In genomic region chr6:34044846-34045540, GRCm38 (mm10) we compare ENCODE assay signal across 18 mouse cellular contexts. TPM values are rescaled to one million over a fixed set of nuclear protein-coding genes. Genes with fewer than 3 reads are reported as not detected.
DNase-seq lines count a peak whose midpoint lies in the region; ATAC-seq and TF ChIP-seq lines count a peak whose summit lies in the region.
"Had no signal": no experiment of that assay in that cellular context is flagged by ENCODE, and none has a peak within 500 bp of the region (broad histone marks: within the 10 kb centered on the region; RNA-seq: fewer than 3 reads in every experiment).

No protein-coding gene starts in this region.

- peak; percentile 82 for DNase-seq in heart, adult 11 months
- DNase-seq in heart, adult 8-10 months (ENCODE audit: low spot score) = no peak
- no peak for DNase-seq in heart, adult 2 months
- peak; percentile 70 for DNase-seq in brain, embryonic 14.5 days (ENCODE audit: low read depth)
- DNase-seq in midbrain, embryonic 10.5 days (ENCODE audit: low spot score) = no peak
- DNase-seq: adrenal gland, adult 8-10 months; cerebellum, adult 18-20 months; gastrocnemius, postnatal 14 days; liver, embryonic 13.5 days; thymus, postnatal 25 days had no signal

- no peak for ATAC-seq in heart, embryonic 15.5 days (replicated peaks; ENCODE audit: insufficient number of reproducible peaks, insufficient read depth, low FRiP score, low read depth)
- peak; percentile 26 for ATAC-seq in forebrain, embryonic 16.5 days
- ATAC-seq: activated CD4-positive, CD25-positive, alpha-beta regulatory T cell, adult 4 months; hindbrain, postnatal 0 days had no signal

- H3K4me3 ChIP-seq in heart, embryonic 15.5 days = no peak overlapping the region
- H3K4me3 ChIP-seq in heart, adult 2 months = no peak overlapping the region
- H3K4me3 ChIP-seq in forebrain, embryonic 16.5 days (replicated peaks; ENCODE audit: low read length) = no peak overlapping the region
- H3K4me3 ChIP-seq in midbrain, embryonic 10.5 days = no peak overlapping the region
- H3K4me3 ChIP-seq: embryonic facial prominence, embryonic 15.5 days; liver, embryonic 13.5 days; midbrain, embryonic 12.5 days; stomach, embryonic 15.5 days had no signal

- no peaks in the 10 kb centered on the region for H3K9me3 ChIP-seq in heart, embryonic 15.5 days (replicated peaks)
- no peaks in the 10 kb centered on the region for H3K9me3 ChIP-seq in forebrain, embryonic 16.5 days (ENCODE audit: control insufficient read depth, low read length)
- H3K9me3 ChIP-seq in midbrain, embryonic 10.5 days (replicated peaks) = no peaks in the 10 kb centered on the region
- H3K9me3 ChIP-seq: embryonic facial prominence, embryonic 15.5 days; liver, embryonic 13.5 days; midbrain, embryonic 12.5 days; stomach, embryonic 15.5 days had no signal

- no peak overlapping the region for H3K9ac ChIP-seq in heart, embryonic 15.5 days
- no peak overlapping the region for H3K9ac ChIP-seq in heart, adult 2 months (ENCODE audit: low read depth, low read length)
- no peak overlapping the region for H3K9ac ChIP-seq in forebrain, embryonic 16.5 days (replicated peaks; ENCODE audit: low read depth, low read length)
- H3K9ac ChIP-seq: embryonic facial prominence, embryonic 15.5 days; liver, embryonic 13.5 days; midbrain, embryonic 12.5 days; stomach, embryonic 15.5 days had no signal

- peaks cover 18% of the 10 kb centered on the region for H3K4me1 ChIP-seq in heart, embryonic 15.5 days (replicated peaks)
- H3K4me1 ChIP-seq in heart, adult 2 months (ENCODE audit: control insufficient read depth, insufficient read depth, low read length) = no peaks in the 10 kb centered on the region; the same call in 1 of the 2 replicates
- peaks cover 29% of the 10 kb centered on the region for H3K4me1 ChIP-seq in forebrain, embryonic 16.5 days (replicated peaks; ENCODE audit: control insufficient read depth, insufficient read depth, low read length)
- H3K4me1 ChIP-seq in midbrain, embryonic 10.5 days = peaks cover 21% of the 10 kb centered on the region
- H3K4me1 ChIP-seq: embryonic facial prominence, embryonic 15.5 days; liver, embryonic 13.5 days had no signal

- 73% methylated on average over 9 of the region's 9 CpGs for WGBS in heart, embryonic 15.5 days
- WGBS in heart, adult 2 months = 82% methylated on average over 9 of the region's 9 CpGs
- 56% methylated on average over 9 of the region's 9 CpGs for WGBS in forebrain, embryonic 16.5 days
- WGBS in midbrain, embryonic 10.5 days = 89% methylated on average over 9 of the region's 9 CpGs

- no peak overlapping the region for H3K4me2 ChIP-seq in heart, embryonic 15.5 days
- no peak overlapping the region for H3K4me2 ChIP-seq in forebrain, embryonic 16.5 days (ENCODE audit: low read length)
- H3K4me2 ChIP-seq: embryonic facial prominence, embryonic 15.5 days; liver, embryonic 13.5 days; midbrain, embryonic 12.5 days; stomach, embryonic 15.5 days had no signal

- intact Hi-C loops in heart, adult 2 months (cut with DNase I) = no loop called here

- H3K36me3 ChIP-seq in heart, embryonic 15.5 days = no peaks in the 10 kb centered on the region
- no peaks in the 10 kb centered on the region for H3K36me3 ChIP-seq in heart, adult 2 months (ENCODE audit: control insufficient read depth, insufficient read depth, low read length)
- no peaks in the 10 kb centered on the region for H3K36me3 ChIP-seq in forebrain, embryonic 16.5 days (ENCODE audit: control insufficient read depth, insufficient read depth)
- H3K36me3 ChIP-seq in midbrain, embryonic 10.5 days = no peaks in the 10 kb centered on the region
- H3K36me3 ChIP-seq: embryonic facial prominence, embryonic 15.5 days; liver, embryonic 13.5 days; midbrain, embryonic 12.5 days; stomach, embryonic 15.5 days had no signal

- no peak for TF ChIP-seq EP300 in heart, adult 2 months (IDR thresholded peaks at IDR 0.05; ENCODE audit: insufficient read depth, low read depth, low read length)

- no peaks in the 10 kb centered on the region for H3K79me2 ChIP-seq in heart, adult 2 months (replicated peaks; ENCODE audit: control insufficient read depth, insufficient read depth, low read length)

- H3K27me3 ChIP-seq in heart, embryonic 15.5 days = no peaks in the 10 kb centered on the region
- H3K27me3 ChIP-seq in heart, adult 2 months (ENCODE audit: control insufficient read depth, insufficient read depth, low read length) = no peaks in the 10 kb centered on the region
- H3K27me3 ChIP-seq in forebrain, embryonic 16.5 days (replicated peaks; ENCODE audit: control insufficient read depth, insufficient read depth, low read length) = no peaks in the 10 kb centered on the region
- H3K27me3 ChIP-seq in midbrain, embryonic 10.5 days (ENCODE audit: low read depth, poor library complexity, severe bottlenecking) = no peaks in the 10 kb centered on the region
- H3K27me3 ChIP-seq: embryonic facial prominence, embryonic 15.5 days; liver, embryonic 13.5 days; midbrain, embryonic 12.5 days; stomach, embryonic 15.5 days had no signal

- no peak for TF ChIP-seq CTCF in heart, adult 2 months (IDR thresholded peaks at IDR 0.05)
- TF ChIP-seq CTCF in brain, embryonic 14.5 days (IDR thresholded peaks at IDR 0.05; ENCODE audit: borderline replicate concordance, extremely low read depth, insufficient read depth, insufficient read length) = no peak

- peak overlapping the region; percentile 55 for H3K27ac ChIP-seq in heart, embryonic 15.5 days
- no peak overlapping the region for H3K27ac ChIP-seq in heart, adult 2 months
- H3K27ac ChIP-seq in forebrain, embryonic 16.5 days (ENCODE audit: low read length) = no peak overlapping the region; the same call in 1 of the 2 replicates
- H3K27ac ChIP-seq in midbrain, embryonic 10.5 days (replicated peaks) = no peak overlapping the region; the same call in 1 of the 2 replicates
- H3K27ac ChIP-seq: embryonic facial prominence, embryonic 15.5 days; hindbrain, postnatal 0 days; liver, embryonic 13.5 days; midbrain, embryonic 12.5 days had no signal

- no peak for TF ChIP-seq POLR2A in heart, adult 2 months (IDR thresholded peaks at IDR 0.05; ENCODE audit: insufficient read depth, low read depth, low read length)
- TF ChIP-seq POLR2A in brain, embryonic 14.5 days (IDR thresholded peaks at IDR 0.05; ENCODE audit: borderline replicate concordance, extremely low read depth, insufficient read depth, insufficient read length, poor library complexity, severe bottlenecking) = no peak

RNA-seq across cellular contexts. Expression of gene Lrguk, which starts 15.7 kb away (rescaled TPM):
- total RNA-seq in heart, adult 8-10 months (2022) = under 1 TPM in 3 of 4 experiments, not detected in 1; 0.03 to 0.11 (median 0.09) TPM
- 0.28 and 0.49 TPM in 2 replicates for polyA plus RNA-seq in heart, embryonic 15.5 days (2015; fragmentation: Nextera tagmentation; extraction: Ambion mirVana)
- total RNA-seq in heart, adult 2 months (2021) = under 1 TPM; 0.09 to 0.10 TPM
- polyA plus RNA-seq in heart, adult 2 months (2012; rRNA removed) = 0.18 TPM in 1 of 2 replicates, not detected in the other
- polyA plus RNA-seq in brain, embryonic 14.5 days (2012; rRNA removed) = 0.61 and 0.88 TPM in 2 replicates
- 0.73 and 1.1 TPM in 2 replicates for polyA plus RNA-seq in forebrain, embryonic 16.5 days (2015; fragmentation: Nextera tagmentation; extraction: Ambion mirVana)
- 1.1 and 1.3 TPM in 2 replicates for polyA plus RNA-seq in midbrain, embryonic 10.5 days (2016; fragmentation: Nextera tagmentation; extraction: Ambion mirVana)
- total RNA-seq: neutrophil, adult 5-6 weeks had no signal
- polyA plus RNA-seq: activated CD4-positive, CD25-positive, alpha-beta regulatory T cell, adult 4 months had no signal

Comparison
In these comparisons a context has a peak if more than half of its experiments do, and no peak if none do; other contexts are left out.
1. DNase-seq: peak in heart, adult 11 months (single experiment) and brain, embryonic 14.5 days (single experiment); none in heart, adult 8-10 months (single experiment), heart, adult 2 months (0 of 2) and midbrain, embryonic 10.5 days (single experiment).